Mouse (Mus musculus): Measurements from ENCODE around the gene Tmem136. TPM values are rescaled to one million over a fixed set of nuclear protein-coding genes. Genes with fewer than 3 reads are reported as not detected.
A peak's percentile ranks its signal among the peaks of the same experiment; 100 is the strongest.

The Tmem136 gene
- total RNA-seq, 1 experiment from 2014 or later = 0.05 TPM

DNA sequence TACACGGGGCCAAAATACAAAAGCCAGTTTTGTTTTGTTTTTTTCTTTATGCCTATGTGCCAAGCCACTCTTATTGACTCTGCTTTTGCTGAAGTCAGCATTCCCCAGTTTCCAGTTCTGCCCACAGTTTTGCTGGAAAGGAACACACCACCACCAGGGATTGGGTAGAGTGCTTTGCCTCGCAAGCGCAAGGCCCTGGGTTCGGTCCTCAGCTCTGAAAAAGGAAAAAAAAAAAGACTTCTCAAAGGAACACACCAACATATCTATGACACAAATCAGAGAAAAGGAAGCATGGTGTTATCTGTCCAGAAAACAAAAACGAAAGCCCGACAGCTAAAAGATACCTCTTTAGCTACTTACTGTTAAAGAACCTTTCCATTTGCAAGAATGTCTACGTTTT, 7.2 kb downstream of the Tmem136 start:
- ATAC-seq (replicated peaks; ENCODE audit: low read depth, poor library complexity, severe bottlenecking) = no peak

DNA sequence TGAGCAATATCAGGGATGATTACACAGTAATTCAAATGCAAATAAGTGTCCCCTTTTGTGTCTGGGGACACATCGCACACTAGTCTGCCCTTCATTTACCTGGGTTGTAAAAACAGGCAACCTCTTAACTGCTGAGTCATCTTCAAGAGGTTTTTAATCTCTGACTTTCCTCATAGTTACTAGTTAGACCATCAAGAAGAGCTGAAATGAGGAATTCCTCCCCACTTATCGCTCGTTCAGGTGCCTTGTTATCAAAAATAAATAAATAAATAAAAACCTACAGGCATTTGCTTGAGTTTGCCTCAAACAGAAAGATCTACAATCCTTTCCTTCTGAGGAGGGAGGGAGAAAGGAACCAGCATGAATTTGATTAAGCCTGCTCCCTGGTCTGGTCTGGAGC, 7.6 kb downstream of the Tmem136 start:
- ATAC-seq (replicated peaks; ENCODE audit: low read depth, poor library complexity, severe bottlenecking) = no peak

DNA sequence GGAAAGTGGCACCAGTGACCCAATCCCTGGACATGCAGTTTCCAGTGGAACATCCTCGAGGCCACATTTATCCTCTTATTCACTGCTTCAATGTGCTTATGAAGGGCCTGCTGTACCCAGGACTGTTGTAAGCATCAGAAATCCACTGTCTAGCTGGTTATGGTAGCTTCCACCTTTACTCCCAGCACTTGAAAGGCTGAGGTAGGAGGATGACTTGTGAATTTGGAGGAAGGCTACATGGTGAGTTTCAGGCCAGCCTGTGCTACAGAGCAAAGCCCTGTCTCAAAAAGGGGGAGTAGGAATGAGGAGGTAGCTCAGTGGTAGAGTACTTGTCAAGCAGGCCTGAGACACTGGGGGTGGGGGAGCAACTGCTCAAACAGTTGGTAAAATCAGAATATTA, 8.3 kb downstream of the Tmem136 start:
- no peak for ATAC-seq (replicated peaks; ENCODE audit: low read depth, poor library complexity, severe bottlenecking)

DNA sequence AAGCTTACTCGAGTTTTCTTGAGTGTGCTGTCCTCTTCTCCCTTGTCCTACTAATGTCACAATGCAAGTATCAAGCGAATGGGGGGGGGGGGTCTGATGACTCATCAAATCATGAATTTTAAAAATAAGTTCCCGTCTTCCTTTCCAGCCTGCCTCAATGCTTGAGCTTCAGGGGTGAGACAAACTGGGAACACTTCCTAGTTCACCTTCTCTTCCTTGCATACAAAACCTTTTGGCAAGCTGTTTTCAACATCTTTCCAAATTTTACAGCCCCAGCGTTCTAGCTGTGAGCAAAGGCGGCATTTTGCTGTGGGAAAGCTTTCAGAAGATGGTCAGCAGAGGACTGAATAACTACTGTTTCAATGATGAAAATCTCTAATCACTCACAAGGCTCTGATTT, 8.8 kb downstream of the Tmem136 start:
- no peak for ATAC-seq (replicated peaks; ENCODE audit: low read depth, poor library complexity, severe bottlenecking)

DNA sequence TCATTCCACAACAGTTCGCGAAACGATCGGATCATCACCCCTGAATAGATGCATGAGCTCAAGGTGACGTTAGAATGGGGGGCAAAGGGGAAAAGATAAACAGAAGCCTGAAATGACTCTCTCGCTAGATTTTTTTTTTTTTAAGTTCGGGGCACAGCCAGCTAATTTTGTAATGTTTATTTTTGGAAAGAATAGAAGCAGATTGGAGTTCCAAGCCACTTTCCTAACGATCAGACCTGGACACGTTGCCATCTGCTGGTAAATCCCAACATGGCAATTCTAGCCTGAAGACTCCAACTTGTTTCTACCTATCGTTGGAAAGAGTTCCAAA, 9.2 kb downstream of the Tmem136 start, which contains the start of gene Arhgef12:
Gene Arhgef12, minus strand, starts transcription at position 53 of the 331 bp plus-strand sequence.
- no peak for ATAC-seq (replicated peaks; ENCODE audit: low read depth, poor library complexity, severe bottlenecking)

DNA sequence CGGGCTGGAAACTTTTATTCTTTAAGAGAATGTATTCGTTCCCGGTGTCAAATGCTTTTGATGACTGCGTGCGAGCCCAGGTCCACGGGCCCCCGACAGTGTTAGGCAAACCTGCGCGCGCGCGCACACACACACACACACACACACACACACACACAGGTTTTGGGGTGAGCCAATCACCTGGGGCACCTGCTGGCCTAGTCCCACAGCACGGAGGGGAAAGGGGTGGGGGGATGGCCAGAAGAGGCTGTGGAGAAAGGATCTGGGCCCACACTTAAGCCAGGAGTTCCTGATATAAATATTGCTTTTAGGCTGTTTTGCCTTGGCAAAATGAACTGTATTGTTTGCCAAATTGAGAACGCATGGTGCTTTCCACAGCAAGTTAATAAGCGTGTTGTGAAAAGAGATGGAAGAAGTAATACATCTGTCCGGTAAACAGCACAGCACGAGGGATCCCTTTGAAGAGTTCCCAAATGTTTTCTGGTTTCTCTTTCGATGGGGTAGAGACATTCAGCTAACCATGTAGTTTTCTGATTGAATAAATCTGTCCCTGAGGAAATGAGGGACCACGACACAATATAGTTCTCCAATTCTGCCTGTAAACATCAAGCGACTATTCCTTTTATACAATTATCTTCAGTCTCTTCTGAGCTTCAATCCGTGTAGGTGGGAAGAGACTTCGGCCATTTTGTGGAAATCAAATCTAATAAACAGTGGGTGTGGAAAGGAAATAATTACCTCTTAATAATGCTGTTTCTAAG, 9.8 kb downstream of the Tmem136 start:
- ATAC-seq (replicated peaks; ENCODE audit: low read depth, poor library complexity, severe bottlenecking) = no peak

DNA sequence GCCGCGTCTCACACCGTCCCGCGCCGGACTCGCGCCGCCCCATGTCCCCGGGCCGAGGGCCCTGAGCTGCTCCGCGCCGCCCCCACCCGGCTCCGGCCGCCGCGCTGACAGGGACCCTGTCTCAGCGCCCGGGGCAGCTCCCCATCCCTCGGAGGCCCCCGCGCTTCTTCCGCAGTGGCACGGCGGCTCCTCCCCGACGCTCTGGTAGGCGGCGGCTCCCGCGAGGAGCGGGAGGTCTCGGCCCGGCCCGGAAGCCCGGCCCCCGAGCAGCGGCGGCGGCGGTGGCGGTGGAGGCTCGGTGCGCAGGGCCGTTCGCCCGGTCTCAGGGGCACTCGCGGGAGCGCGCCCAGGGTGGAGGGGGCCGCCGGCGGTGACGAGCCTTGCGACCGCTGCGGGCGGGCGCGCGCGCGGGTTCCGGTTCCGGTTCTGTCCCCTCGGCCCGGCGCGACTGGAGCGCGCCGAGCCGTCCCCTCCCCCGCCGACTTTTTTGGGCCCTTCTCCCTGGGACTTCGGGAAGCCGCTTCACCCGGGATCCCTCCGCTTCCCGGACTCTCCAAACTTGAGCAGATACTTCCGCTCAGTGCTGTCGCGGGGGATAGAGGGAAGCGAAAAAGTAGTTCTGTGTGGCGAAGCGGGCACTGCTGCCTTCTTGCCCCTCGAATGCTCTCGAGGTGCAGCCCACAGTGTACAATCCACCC, 10.6 kb downstream of the Tmem136 start:
- peak; percentile 14; the same call in 1 of the 2 replicates for ATAC-seq (replicated peaks; ENCODE audit: low read depth, poor library complexity, severe bottlenecking)

DNA sequence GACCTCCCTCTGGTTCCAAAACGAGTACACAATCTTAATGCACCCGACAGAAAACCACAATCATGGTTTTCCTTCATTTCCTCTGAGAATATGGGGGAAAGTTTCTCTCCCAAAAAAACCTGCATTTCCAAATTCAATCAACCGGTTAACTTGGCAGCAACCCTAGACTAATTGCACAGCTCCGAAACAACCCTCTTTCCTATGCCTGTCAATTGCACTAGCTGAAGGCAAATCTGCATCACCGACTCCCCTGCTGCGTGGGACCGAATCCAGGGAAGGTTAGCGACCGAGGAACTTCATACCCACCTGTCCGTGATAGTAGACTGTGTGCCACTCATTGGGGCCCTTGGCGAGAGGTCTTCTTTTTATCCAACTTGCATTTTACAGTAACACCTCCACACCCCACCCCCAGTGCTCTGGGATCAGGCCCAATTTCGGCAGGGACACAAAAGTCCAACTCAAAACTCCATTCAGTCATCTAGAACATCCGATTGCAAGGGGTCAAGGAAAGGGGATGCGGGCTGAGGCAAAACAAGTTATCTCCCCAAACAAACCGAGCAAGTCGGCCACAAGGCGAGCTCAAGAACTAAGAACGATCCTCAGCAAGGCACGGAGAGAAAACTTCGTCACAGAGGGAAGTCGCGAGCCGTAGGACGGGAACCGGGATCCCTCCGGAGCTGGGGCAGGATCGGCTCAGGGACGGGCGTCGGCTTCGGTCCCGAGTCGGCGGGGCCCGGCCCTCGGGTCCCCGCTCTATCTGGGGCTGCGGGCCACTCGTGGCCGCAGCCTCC, 11.3 kb downstream of the Tmem136 start:
- ATAC-seq (replicated peaks; ENCODE audit: low read depth, poor library complexity, severe bottlenecking) = no peak

DNA sequence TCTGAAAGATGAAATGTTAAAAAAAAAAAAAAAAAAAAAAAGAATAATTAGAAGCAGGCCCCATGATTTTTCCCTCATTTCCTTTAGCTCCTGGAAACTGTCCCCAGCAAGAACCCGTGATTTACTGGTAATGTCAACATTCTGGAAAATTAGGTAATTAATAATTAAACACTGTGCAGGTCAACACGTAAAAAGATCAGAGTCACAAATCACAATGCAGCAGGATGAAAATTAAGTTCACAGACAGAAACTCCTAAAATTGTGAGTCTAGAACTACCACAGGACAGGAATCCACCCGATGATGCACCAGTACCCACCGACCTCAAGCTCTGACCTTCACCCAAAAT, 11.9 kb downstream of the Tmem136 start:
- no peak for ATAC-seq (replicated peaks; ENCODE audit: low read depth, poor library complexity, severe bottlenecking)

DNA sequence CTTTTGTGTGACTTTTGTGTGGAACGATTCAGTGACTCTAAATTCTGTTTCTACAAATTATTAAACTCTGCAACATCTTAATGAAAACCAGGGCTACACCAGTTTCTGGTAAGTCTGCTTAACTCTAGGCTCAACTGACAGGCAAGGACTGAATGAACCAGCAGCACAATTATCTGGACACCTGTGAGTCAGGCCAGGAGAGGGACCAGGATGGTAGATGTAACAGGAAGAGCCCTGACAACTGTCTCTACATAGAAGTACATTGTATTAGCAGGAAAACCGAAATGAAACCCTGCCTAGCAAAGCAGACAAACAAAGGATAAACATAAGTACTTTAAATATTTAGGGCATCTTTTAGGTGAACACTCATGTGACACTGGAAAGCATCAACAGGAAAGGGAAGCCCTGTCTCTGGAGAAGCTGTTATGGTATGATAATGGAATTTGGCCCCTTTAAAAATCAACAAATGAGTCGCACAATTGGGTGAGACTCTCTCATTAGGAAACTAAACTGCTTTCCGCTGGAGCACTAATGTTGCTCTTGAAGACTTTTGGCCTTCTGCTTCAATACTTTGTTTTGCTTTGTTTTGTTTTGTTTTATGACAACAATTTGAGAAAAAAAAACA, 12.6 kb downstream of the Tmem136 start:
- ATAC-seq (replicated peaks; ENCODE audit: low read depth, poor library complexity, severe bottlenecking) = no peak

DNA sequence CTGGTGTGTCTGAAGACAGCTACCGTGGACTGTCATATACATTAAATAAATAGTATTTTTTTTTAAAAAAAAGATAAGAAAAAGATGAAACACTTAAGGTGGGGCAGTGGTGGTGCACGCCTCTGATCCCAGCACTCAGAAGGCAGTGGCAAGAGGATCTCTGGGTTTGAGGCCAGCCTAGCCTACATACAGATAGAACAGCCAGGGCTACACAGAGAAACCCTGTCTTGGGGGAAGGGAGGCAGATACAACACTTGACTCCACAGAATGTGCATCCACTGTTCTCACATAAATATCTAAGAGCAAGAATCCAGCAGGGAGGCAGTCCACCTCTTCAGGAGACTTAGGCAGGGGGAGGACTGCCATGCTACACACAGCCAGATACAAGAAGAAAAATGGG, 13.4 kb downstream of the Tmem136 start:
- ATAC-seq (replicated peaks; ENCODE audit: low read depth, poor library complexity, severe bottlenecking) = no peak

DNA sequence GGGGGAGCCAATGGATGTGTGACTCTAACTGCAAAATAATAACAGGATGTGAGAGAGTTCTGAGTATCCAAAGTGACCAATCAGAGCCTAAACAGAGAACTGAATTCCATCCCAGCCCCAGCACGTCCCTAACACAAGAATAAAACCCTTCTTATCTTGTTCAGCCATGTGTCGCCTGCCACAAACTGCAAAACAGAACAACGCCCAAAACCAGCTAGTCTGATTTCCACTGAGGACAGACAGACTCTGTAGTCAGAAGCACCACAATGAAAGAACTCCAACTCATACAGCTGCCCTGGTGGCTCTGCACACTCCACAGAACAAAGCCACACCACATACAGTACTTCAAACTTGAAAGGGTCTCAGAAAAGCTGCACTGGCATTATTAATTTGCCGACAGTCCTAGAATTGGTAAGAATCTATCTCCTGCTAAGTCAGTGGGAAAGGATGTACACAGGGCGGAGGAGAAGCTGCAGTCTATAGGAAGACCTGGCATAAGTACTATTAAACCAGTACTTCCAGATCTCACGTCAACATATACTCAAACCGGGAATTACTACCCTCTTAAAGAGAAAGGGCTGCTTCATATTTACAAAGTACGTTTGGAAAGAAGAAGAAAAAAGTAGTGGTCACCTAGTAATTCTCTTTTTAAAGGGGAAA, 14.3 kb downstream of the Tmem136 start:
- peak; percentile 81 for ATAC-seq (replicated peaks; ENCODE audit: low read depth, poor library complexity, severe bottlenecking)

DNA sequence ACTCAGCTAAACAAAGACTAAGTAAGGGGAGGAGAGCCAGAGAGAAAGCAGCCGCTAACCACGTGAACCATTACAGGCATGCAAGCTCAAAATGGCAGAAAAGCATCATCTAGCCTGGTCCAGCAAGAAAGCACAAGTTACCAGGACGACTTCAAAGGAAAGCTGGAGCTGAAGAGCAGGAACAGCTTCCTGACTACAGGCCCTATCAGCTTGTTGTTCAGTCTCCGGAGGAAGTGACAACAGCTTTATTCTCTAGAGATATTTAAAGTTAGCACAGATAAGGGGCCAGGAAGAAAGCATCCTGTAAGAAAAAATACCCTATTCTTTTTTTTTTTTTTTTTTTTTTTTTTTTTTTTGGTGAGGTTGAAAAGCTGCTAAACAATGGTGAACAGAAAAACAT, 17.4 kb downstream of the Tmem136 start:
- ATAC-seq (replicated peaks; ENCODE audit: low read depth, poor library complexity, severe bottlenecking) = no peak

DNA sequence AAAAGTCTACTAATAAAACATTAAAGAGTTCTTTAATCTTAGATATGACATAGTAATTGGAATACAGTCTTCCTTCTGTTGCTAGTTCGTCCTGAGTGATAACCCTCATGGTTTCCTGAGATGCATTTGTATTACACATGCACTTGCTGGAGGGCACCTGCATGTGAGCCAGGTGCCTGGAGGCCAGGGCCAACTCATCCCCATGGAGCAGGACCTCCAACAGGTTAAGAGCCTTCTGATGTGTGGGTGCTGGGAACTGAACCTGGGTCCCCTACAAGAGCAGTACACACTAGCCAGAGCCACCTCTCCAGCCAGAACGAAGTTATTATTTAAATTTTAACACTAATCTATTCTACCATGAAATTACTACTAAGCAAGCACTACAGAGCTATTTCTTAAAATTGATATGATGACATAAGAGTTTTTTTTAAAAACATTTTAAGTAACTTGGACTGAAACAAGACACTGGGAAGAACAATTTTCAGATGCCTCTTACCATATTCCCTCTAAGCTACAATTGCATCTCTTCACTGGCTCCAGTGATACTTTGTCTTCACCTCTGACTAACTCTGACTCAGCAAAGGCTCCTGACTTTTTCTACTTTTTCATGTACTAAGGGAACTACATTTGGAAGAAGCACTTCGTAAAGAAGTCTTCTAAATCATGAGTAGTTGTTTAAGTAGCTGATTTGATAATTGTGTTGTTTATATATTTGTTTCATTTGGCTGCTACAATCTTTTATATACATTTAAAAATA, 18.4 kb downstream of the Tmem136 start:
- no peak for ATAC-seq (replicated peaks; ENCODE audit: low read depth, poor library complexity, severe bottlenecking)

DNA sequence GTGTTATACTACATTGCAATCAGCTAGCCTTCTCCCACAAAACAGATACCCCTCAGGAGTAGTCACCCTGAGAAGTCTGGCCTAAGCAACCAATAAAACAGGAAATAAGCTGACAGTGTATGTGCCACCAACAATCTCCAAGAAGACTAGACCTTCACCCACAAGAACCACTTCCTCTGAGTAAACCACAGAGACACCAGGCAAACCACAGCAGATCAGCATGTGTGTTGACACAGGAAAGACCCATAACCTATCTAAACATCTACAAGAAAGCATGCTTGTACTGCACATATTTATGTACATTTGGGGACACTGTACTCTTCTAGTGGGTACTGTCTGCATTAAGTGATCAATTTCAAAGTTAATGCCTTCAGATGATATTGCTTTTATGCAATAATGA, 20.0 kb downstream of the Tmem136 start:
- ATAC-seq (replicated peaks; ENCODE audit: low read depth, poor library complexity, severe bottlenecking) = peak; percentile 95

DNA sequence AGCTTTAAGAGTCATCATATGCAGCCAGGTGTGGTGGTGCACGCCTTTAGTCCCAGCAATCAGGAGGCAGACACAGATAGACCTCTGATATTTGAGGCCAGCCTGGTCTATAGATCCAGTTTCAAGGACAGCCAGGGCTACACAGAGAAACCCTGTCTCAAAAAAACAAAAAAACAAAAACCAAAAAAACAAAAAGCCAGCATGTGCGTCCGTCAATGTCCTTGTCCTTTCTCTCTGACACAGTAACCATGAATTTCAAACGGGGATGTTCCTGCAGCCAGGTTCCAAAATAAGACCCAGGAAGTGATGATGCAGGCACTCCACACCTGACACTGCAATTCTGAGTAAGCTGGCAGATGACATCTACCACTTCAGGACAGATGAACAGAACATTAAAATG, 21.5 kb downstream of the Tmem136 start:
- no peak for ATAC-seq (replicated peaks; ENCODE audit: low read depth, poor library complexity, severe bottlenecking)

DNA sequence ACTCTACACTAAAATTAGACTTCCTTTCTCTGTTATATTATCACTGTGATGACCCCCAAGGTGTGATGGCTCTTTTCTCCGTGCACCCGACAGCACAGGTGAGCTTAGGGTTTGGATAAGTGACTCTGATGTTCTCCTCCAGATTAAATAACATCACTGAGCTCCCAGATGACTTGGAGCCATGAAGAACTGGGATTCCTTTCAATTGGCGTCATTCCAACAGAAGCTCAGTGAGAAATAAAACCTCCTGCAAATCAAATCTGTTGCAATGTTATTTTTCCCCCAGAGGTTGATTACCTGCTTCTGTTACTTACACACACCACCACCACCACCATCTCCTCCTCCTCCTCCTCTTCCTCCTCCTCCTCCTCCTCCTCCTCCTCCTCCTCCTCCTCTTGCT, 22.6 kb downstream of the Tmem136 start:
- ATAC-seq (replicated peaks; ENCODE audit: low read depth, poor library complexity, severe bottlenecking) = no peak

DNA sequence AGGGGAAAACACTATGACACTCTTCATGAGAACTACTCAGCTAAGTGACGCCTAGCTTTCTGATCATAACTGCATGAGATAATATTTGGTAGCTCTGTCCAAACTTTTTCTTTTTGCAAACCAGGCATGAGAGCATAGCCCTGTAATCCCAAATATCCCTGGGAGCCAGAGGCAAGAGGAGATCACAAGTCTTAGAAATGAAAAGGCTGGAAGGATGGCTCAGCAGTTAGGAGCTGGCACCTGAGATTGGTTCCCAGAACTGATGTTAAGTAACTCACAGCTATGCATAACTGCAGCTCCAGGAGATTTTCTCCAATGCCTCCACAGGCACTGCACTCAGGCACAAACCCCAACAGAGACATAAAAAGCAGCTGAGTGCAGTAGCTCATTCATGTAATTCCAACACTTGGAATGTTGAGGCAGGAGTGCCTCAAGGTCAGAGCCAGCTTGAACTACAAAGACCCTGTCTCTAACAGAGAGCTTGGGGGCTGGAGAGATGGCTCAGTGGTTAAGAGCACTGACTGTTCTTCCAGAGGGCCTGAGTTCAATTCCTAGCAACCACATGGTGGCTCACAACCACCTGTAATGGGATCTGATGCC, 30.6 kb downstream of the Tmem136 start:
- no peak for ATAC-seq (replicated peaks; ENCODE audit: low read depth, poor library complexity, severe bottlenecking)
